Mouse (Mus musculus): ENCODE measurements around the gene Slc37a4. TPM values are rescaled to one million over a fixed set of nuclear protein-coding genes. Genes with fewer than 3 reads are reported as not detected.
"Not testable (repeated sequence)": the region's sequence is repeated elsewhere in the genome, so short reads cannot be mapped to it uniquely, and the experiment has no call there.

The Slc37a4 gene
- polyA plus RNA-seq, 1 experiment from 2014 or later, result 69.8 TPM

GRCm38 (mm10) chr9:44376141-44376540 is 20.5 kb upstream of the Slc37a4 start:
- Histone ChIP-seq H3K27ac (replicated peaks) (no peak overlapping the region), H3K4me3 (replicated peaks) (no peak overlapping the region), H3K4me1 (peaks cover 23% of the 10 kb centered on the region), H3K36me3 (no peaks in the 10 kb centered on the region), H3K4me2 (no peak overlapping the region), H3K27me3 (replicated peaks) (no peaks in the 10 kb centered on the region), H3K9me3 (replicated peaks) (no peaks in the 10 kb centered on the region), H3K9ac (replicated peaks) (no peak overlapping the region)
- WGBS, result 90% methylated on average over 6 of the region's 6 CpGs
- no peak for ATAC-seq (ENCODE audit: low FRiP score)

- not testable (repeated sequence) for H3K9ac ChIP-seq (replicated peaks); H3K9me3 ChIP-seq (replicated peaks); ATAC-seq (ENCODE audit: low FRiP score); H3K4me3 ChIP-seq (replicated peaks); H3K27ac ChIP-seq (replicated peaks); H3K4me2 ChIP-seq; H3K27me3 ChIP-seq (replicated peaks)
- Histone ChIP-seq H3K4me1 (peaks cover 27% of the 10 kb centered on the region), H3K36me3 (peaks cover 12% of the 10 kb centered on the region)
- WGBS, result 88% methylated on average over 2 of the region's 2 CpGs
Measured at GRCm38 (mm10) chr9:44377335-44377734, 19.3 kb upstream of the Slc37a4 start.

- 93% methylated on average over 5 of the region's 5 CpGs for WGBS
- no peaks in the 10 kb centered on the region for H3K27me3 ChIP-seq (replicated peaks)
Measured at GRCm38 (mm10) chr9:44378153-44378730, 18.4 kb upstream of the Slc37a4 start.

GRCm38 (mm10) chr9:44379054-44379834 is 17.4 kb upstream of the Slc37a4 start, which contains the start of gene Hyou1:
Gene Hyou1, plus strand, starts transcription at chr9:44379490.
- Histone ChIP-seq H3K36me3 (peaks cover 31% of the 10 kb centered on the region), H3K4me1 (peaks cover 27% of the 10 kb centered on the region), H3K27ac (replicated peaks) (peak within 1 kb of the TSS; percentile 95), H3K9me3 (replicated peaks) (no peaks in the 10 kb centered on the region), H3K4me2 (peak within 1 kb of the TSS; percentile 94), H3K9ac (replicated peaks) (peak within 1 kb of the TSS; percentile 96), H3K4me3 (replicated peaks) (peak within 1 kb of the TSS; percentile 94), H3K27me3 (replicated peaks) (no peaks in the 10 kb centered on the region)
- ATAC-seq (ENCODE audit: low FRiP score), result peak; percentile 98
- WGBS, result 0% methylated on average over 82 of the region's 83 CpGs

More at GRCm38 (mm10) chr9:44378153-44378730, 18.4 kb upstream of the Slc37a4 start:
- H3K4me1 ChIP-seq, result peaks cover 27% of the 10 kb centered on the region
- peak overlapping the region; percentile 76 for H3K9ac ChIP-seq (replicated peaks)
- ATAC-seq (ENCODE audit: low FRiP score), result no peak
- peak overlapping the region; percentile 95 for H3K27ac ChIP-seq (replicated peaks)
- H3K9me3 ChIP-seq (replicated peaks), result no peaks in the 10 kb centered on the region
- peak overlapping the region; percentile 94 for H3K4me2 ChIP-seq
- H3K36me3 ChIP-seq, result peaks cover 21% of the 10 kb centered on the region
- H3K4me3 ChIP-seq (replicated peaks), result peak overlapping the region; percentile 94

DNA sequence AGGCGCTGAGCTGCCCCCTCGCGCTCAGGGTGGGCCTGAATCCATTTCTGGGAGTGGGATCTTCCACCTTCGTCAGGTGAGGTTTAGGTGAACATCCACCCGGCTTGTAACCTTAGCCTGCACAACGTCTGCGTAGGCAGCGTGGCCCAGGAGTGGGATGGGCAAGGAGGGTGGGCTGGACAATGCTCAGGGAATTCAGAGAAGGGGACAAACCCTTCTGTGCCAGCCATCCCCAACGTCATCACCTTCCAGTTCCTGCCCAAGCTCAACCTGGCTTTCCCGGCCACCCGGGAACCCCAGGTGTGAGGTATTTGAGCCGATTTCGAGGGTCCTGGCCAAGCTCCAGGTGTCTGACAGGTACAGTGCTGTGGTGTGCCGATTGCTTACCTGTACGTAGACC is 16.8 kb upstream of the Slc37a4 start:
- peak overlapping the region; percentile 96 for H3K9ac ChIP-seq (replicated peaks)
- peak; percentile 22 for ATAC-seq (ENCODE audit: low FRiP score)
- peaks cover 37% of the 10 kb centered on the region for H3K36me3 ChIP-seq
- peaks cover 27% of the 10 kb centered on the region for H3K4me1 ChIP-seq
- H3K27me3 ChIP-seq (replicated peaks), result no peaks in the 10 kb centered on the region
- peak overlapping the region; percentile 94 for H3K4me3 ChIP-seq (replicated peaks)
- peak overlapping the region; percentile 94 for H3K4me2 ChIP-seq
- no peaks in the 10 kb centered on the region for H3K9me3 ChIP-seq (replicated peaks)
- peak overlapping the region; percentile 90 for H3K27ac ChIP-seq (replicated peaks)
- WGBS, result 8% methylated on average over 15 of the region's 15 CpGs

DNA sequence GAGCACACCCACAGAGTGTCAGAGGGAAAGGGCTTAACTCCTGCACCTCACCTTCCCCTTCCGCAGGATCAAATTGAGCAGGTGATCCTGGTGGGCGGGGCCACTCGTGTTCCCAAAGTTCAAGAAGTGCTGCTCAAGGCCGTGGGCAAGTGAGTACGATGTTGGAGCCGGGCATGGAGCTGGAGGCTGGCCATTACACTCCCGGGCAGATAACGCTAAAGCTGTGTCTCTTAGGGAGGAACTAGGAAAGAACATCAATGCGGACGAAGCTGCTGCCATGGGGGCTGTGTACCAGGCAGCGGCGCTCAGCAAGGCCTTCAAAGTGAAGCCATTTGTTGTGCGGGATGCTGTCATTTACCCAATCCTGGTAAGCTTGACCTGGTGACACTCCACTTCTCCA is 12.1 kb upstream of the Slc37a4 start:
- H3K4me1 ChIP-seq, result peaks cover 17% of the 10 kb centered on the region
- no peak for ATAC-seq (ENCODE audit: low FRiP score)
- H3K9me3 ChIP-seq (replicated peaks), result no peaks in the 10 kb centered on the region
- no peak overlapping the region for H3K27ac ChIP-seq (replicated peaks)
- peaks cover 83% of the 10 kb centered on the region for H3K36me3 ChIP-seq
- no peak overlapping the region for H3K4me2 ChIP-seq
- H3K27me3 ChIP-seq (replicated peaks), result no peaks in the 10 kb centered on the region
- 92% methylated on average over 13 of the region's 13 CpGs for WGBS
- no peak overlapping the region for H3K9ac ChIP-seq (replicated peaks)
- no peak overlapping the region for H3K4me3 ChIP-seq (replicated peaks)

DNA sequence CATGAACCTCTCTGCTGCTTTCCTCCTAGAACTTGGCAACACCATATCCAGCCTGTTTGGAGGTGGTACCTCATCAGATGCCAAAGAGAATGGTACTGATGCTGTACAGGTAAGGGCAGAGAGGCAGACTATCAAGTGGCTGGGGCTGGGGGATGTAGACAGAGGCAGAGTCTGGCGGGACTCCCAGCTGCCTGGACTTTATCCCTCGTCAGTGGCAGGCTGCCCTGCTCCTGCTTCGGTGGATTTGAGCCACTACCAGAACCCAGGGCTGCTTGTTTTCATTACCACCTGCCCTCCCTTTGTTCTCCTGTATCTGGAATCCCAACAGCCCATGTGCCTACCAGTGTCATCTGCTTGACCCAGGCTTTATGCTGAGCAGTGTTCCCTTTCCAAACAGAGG is 9.4 kb upstream of the Slc37a4 start:
- H3K27ac ChIP-seq (replicated peaks), result no peak overlapping the region
- peaks cover 94% of the 10 kb centered on the region for H3K36me3 ChIP-seq
- no peaks in the 10 kb centered on the region for H3K9me3 ChIP-seq (replicated peaks)
- 95% methylated on average over 3 of the region's 3 CpGs for WGBS
- H3K4me2 ChIP-seq, result no peak overlapping the region
- no peak overlapping the region for H3K9ac ChIP-seq (replicated peaks)
- no peak for ATAC-seq (ENCODE audit: low FRiP score)
- no peaks in the 10 kb centered on the region for H3K27me3 ChIP-seq (replicated peaks)
- H3K4me1 ChIP-seq, result no peaks in the 10 kb centered on the region
- H3K4me3 ChIP-seq (replicated peaks), result no peak overlapping the region

DNA sequence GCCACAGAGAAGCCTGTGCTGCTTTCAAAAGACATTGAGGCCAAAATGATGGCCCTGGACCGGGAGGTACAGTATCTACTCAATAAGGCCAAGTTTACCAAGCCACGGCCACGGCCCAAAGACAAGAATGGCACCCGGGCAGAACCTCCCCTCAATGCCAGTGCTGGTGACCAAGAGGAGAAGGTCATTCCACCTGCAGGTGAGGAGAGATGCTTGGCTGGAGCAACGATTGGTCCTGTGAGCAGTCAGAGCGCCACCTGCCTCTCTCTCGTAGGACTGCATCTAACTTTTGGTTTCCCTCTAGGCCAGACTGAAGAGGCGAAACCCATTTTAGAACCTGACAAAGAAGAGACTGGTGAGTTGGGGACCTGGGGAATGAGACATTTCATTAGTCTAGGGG is 7.4 kb upstream of the Slc37a4 start:
- Histone ChIP-seq H3K4me2 (no peak overlapping the region), H3K36me3 (peaks cover 73% of the 10 kb centered on the region), H3K4me1 (no peaks in the 10 kb centered on the region), H3K4me3 (replicated peaks) (no peak overlapping the region), H3K9me3 (replicated peaks) (no peaks in the 10 kb centered on the region), H3K27ac (replicated peaks) (no peak overlapping the region), H3K27me3 (replicated peaks) (no peaks in the 10 kb centered on the region), H3K9ac (replicated peaks) (no peak overlapping the region)
- no peak for ATAC-seq (ENCODE audit: low FRiP score)
- 66% methylated on average over 8 of the region's 8 CpGs for WGBS

GRCm38 (mm10) chr9:44391466-44391865 is 5.2 kb upstream of the Slc37a4 start:
- peaks cover 51% of the 10 kb centered on the region for H3K36me3 ChIP-seq
- 41% methylated on average over 4 of the region's 4 CpGs for WGBS

GRCm38 (mm10) chr9:44398087-44398486 is 1.4 kb downstream of the Slc37a4 start:
- Histone ChIP-seq H3K9me3 (replicated peaks) (no peaks in the 10 kb centered on the region), H3K36me3 (peaks cover 31% of the 10 kb centered on the region), H3K4me3 (replicated peaks) (peak overlapping the region; percentile 87), H3K27ac (replicated peaks) (peak overlapping the region; percentile 97), H3K4me2 (peak overlapping the region; percentile 94), H3K9ac (replicated peaks) (peak overlapping the region; percentile 93), H3K4me1 (peaks cover 38% of the 10 kb centered on the region), H3K27me3 (replicated peaks) (no peaks in the 10 kb centered on the region)
- WGBS, result 1% methylated on average over 4 of the region's 4 CpGs
- ATAC-seq (ENCODE audit: low FRiP score), result no peak

More at GRCm38 (mm10) chr9:44391466-44391865, 5.2 kb upstream of the Slc37a4 start:
- Histone ChIP-seq H3K9ac (replicated peaks) (no peak overlapping the region), H3K27me3 (replicated peaks) (no peaks in the 10 kb centered on the region), H3K4me2 (no peak overlapping the region), H3K9me3 (replicated peaks) (no peaks in the 10 kb centered on the region), H3K4me3 (replicated peaks) (no peak overlapping the region), H3K27ac (replicated peaks) (no peak overlapping the region), H3K4me1 (peaks cover 5% of the 10 kb centered on the region)
- no peak for ATAC-seq (ENCODE audit: low FRiP score)

- Histone ChIP-seq H3K9ac (replicated peaks) (peak overlapping the region; percentile 93), H3K9me3 (replicated peaks) (no peaks in the 10 kb centered on the region), H3K4me1 (peaks cover 39% of the 10 kb centered on the region), H3K4me3 (replicated peaks) (peak overlapping the region; percentile 87), H3K27ac (replicated peaks) (peak overlapping the region; percentile 97), H3K27me3 (replicated peaks) (no peaks in the 10 kb centered on the region), H3K4me2 (peak overlapping the region; percentile 94), H3K36me3 (peaks cover 35% of the 10 kb centered on the region)
- ATAC-seq (ENCODE audit: low FRiP score), result no peak
- 72% methylated on average over 9 of the region's 9 CpGs for WGBS
Measured at GRCm38 (mm10) chr9:44398551-44398950, 1.9 kb downstream of the Slc37a4 start.

Data from neural tube, embryonic 15.5 days (tissue).